ENCODE assay signal across 21 mouse cellular contexts in the genomic region with DNA sequence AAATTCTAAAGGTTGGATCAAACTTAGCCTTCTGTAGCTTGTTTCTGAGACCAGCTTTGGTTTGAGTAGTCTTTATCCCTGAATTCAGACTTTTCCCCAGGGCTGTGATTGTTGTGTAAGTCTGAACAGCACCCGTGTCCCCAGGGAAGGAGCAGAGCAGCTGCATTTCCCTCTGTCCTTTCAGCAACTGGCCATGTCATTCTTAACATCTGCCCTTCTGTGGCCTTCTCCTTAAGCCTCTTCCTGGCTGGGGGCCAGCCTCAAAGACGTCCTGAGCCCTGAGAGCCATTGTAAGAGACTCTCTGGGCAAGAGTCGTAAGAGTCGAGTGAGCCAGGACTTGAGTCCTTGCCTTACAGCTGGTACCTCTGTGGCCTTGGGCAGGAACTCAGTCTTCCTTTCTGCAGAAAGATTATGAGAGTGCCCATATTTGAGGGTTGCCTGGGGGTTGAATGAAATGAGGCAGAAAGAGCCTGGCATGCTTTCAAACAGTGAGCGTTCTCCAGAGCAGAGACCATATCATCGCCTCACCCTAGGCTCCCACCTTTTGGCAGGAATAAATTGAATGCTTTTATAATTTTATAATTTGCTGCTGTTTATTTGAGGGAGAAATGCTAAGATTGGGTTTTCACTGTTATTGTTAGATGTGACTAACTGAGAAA. TPM values are rescaled to one million over a fixed set of nuclear protein-coding genes. Genes with fewer than 3 reads are reported as not detected.
DNase-seq lines count a peak whose midpoint lies in the region; ATAC-seq and TF ChIP-seq lines count a peak whose summit lies in the region.
"Had no signal": no experiment of that assay in that cellular context is flagged by ENCODE, and none has a peak within 500 bp of the region (broad histone marks: within the 10 kb centered on the region; RNA-seq: fewer than 3 reads in every experiment).

No protein-coding gene starts in this region.

- no peak overlapping the region for H3ac ChIP-seq in C2C12 (ENCODE audit: control insufficient read depth, insufficient read length, low read depth)

- H3K4me3 ChIP-seq in hindbrain, postnatal 0 days (ENCODE audit: low read length), result no peak overlapping the region
- H3K4me3 ChIP-seq in hindbrain, embryonic 11.5 days (ENCODE audit: low read depth, low read length), result no peak overlapping the region
- H3K4me3 ChIP-seq in C2C12 (ENCODE audit: insufficient read depth, poor library complexity, severe bottlenecking), result no peak overlapping the region
- H3K4me3 ChIP-seq: erythroblast, embryonic 14.5 days; heart, embryonic 15.5 days; liver, embryonic 13.5 days; megakaryocyte, embryonic 14.5 days had no signal

- peak; percentile 14 for DNase-seq in adrenal gland, postnatal 14 days
- no peak for DNase-seq in adrenal gland, adult 2 months
- peak; percentile 44 for DNase-seq in hindbrain, postnatal 0 days (ENCODE audit: low spot score)
- DNase-seq in hindbrain, embryonic 11.5 days (ENCODE audit: low spot score), result no peak
- peak; percentile 48 for DNase-seq in gastrocnemius, postnatal 10 days
- DNase-seq in right cerebral cortex, postnatal 10 days (ENCODE audit: low spot score in 2 of 2), result no peak
- no peak for DNase-seq in cerebellum, adult 18-20 months
- DNase-seq: cerebellum, adult 8-10 months; embryo, embryonic 11 days; kidney, adult 2 months; kidney, postnatal 4 days; liver, embryonic 13.5 days; lung, postnatal 10 days; right cerebral cortex, postnatal 25 days had no signal

- no peaks in the 10 kb centered on the region for H3K9me3 ChIP-seq in hindbrain, postnatal 0 days (ENCODE audit: low read length)
- no peaks in the 10 kb centered on the region for H3K9me3 ChIP-seq in hindbrain, embryonic 11.5 days (ENCODE audit: control insufficient read depth, low read length)
- H3K9me3 ChIP-seq: heart, embryonic 15.5 days; liver, embryonic 13.5 days; megakaryocyte, embryonic 14.5 days had no signal

- TF ChIP-seq CTCF in hindbrain, postnatal 0 days (IDR thresholded peaks at IDR 0.05; ENCODE audit: low read depth), result no peak
- TF ChIP-seq CTCF in C2C12 (IDR thresholded peaks at IDR 0.05; ENCODE audit: control insufficient read depth, insufficient read depth, insufficient read length), result no peak

- peaks cover 14% of the 10 kb centered on the region for H3K36me3 ChIP-seq in hindbrain, postnatal 0 days (ENCODE audit: insufficient read depth, low read length)
- 0 out of 2 replicates have a peak, but pooled peaks cover 3% of the 10 kb centered on the region for H3K36me3 ChIP-seq in hindbrain, embryonic 11.5 days (ENCODE audit: control insufficient read depth, insufficient read depth, low read length)
- H3K36me3 ChIP-seq in C2C12 (ENCODE audit: control insufficient read depth, insufficient read depth), result peaks cover 82% of the 10 kb centered on the region

- no peaks in the 10 kb centered on the region; the same call in 1 of the 2 replicates for H3K4me1 ChIP-seq in hindbrain, postnatal 0 days (ENCODE audit: insufficient read depth, low read length)
- H3K4me1 ChIP-seq in hindbrain, embryonic 11.5 days (replicated peaks; ENCODE audit: control insufficient read depth, insufficient read depth, low read length), result no peaks in the 10 kb centered on the region
- H3K4me1 ChIP-seq: heart, embryonic 15.5 days; megakaryocyte, embryonic 14.5 days had no signal

- no peak overlapping the region for H3K9ac ChIP-seq in hindbrain, postnatal 0 days (replicated peaks; ENCODE audit: low read length)
- H3K9ac ChIP-seq in hindbrain, embryonic 11.5 days (ENCODE audit: low read depth, low read length), result no peak overlapping the region
- H3K9ac ChIP-seq: heart, embryonic 15.5 days; liver, embryonic 13.5 days had no signal

- 40% methylated on average over 6 of the region's 6 CpGs for WGBS in hindbrain, postnatal 0 days
- 81% methylated on average over 6 of the region's 6 CpGs for WGBS in hindbrain, embryonic 11.5 days

- no peak for ATAC-seq in hindbrain, postnatal 0 days
- ATAC-seq in hindbrain, embryonic 11.5 days (ENCODE audit: low FRiP score), result no peak
- ATAC-seq: forebrain, embryonic 16.5 days had no signal

- no peaks in the 10 kb centered on the region for H3K79me2 ChIP-seq in C2C12 (ENCODE audit: control insufficient read depth, insufficient read depth)

- H3K27me3 ChIP-seq in hindbrain, postnatal 0 days (ENCODE audit: insufficient read depth, low read length), result no peaks in the 10 kb centered on the region
- no peaks in the 10 kb centered on the region for H3K27me3 ChIP-seq in hindbrain, embryonic 11.5 days (ENCODE audit: control insufficient read depth, insufficient read depth, low read length)
- H3K27me3 ChIP-seq in C2C12 (ENCODE audit: control insufficient read depth, insufficient read depth, insufficient read length), result no peaks in the 10 kb centered on the region
- H3K27me3 ChIP-seq: heart, embryonic 15.5 days; liver, embryonic 13.5 days; megakaryocyte, embryonic 14.5 days had no signal

- no peak overlapping the region for H3K27ac ChIP-seq in hindbrain, postnatal 0 days
- H3K27ac ChIP-seq in hindbrain, embryonic 11.5 days (ENCODE audit: low read depth, low read length), result no peak overlapping the region
- H3K27ac ChIP-seq: heart, embryonic 15.5 days; liver, embryonic 13.5 days had no signal

- H3K4me2 ChIP-seq in hindbrain, postnatal 0 days (ENCODE audit: low read depth, low read length), result no peak overlapping the region
- no peak overlapping the region for H3K4me2 ChIP-seq in hindbrain, embryonic 11.5 days (replicated peaks; ENCODE audit: low read depth, low read length)
- H3K4me2 ChIP-seq: heart, embryonic 15.5 days; liver, embryonic 13.5 days had no signal

- no peaks in the 10 kb centered on the region for H3K79me3 ChIP-seq in C2C12 (ENCODE audit: low read depth)

TF ChIP-seq in C2C12, 6 proteins besides CTCF, POLR2A, EP300 and RAD21:
- TF ChIP-seq MAX (IDR thresholded peaks at IDR 0.05) (no peak), MYOD1 (IDR thresholded peaks at IDR 0.05; ENCODE audit: control insufficient read depth, insufficient read length, low read depth) (peak; percentile 77)

RNA-seq across cellular contexts. Expression of a gene that starts 33.5 kb away (rescaled TPM):
- 0.26 TPM in 1 of 2 replicates, not detected in the other for total RNA-seq in adrenal gland, postnatal 14 days (2021)
- total RNA-seq in adrenal gland, adult 2 months (2021), result not detected
- polyA plus RNA-seq in adrenal gland, adult 2 months (2012; rRNA removed), result 0.16 and 0.28 TPM in 2 replicates
- total RNA-seq in hindbrain, postnatal 0 days (2014; rRNA removed), result 43.0 and 50.7 TPM in 2 replicates
- polyA plus RNA-seq in hindbrain, postnatal 0 days (2015; fragmentation: Nextera tagmentation; extraction: Ambion mirVana), result 51.1 and 52.1 TPM in 2 replicates
- polyA plus RNA-seq in hindbrain, embryonic 11.5 days (2014; fragmentation: Nextera tagmentation; extraction: Ambion mirVana), result 9.4 and 9.9 TPM in 2 replicates
- 0.01 TPM for polyA plus RNA-seq in C2C12 (2012; fragmentation: generic; extraction: Trizol)
- not detected for total RNA-seq in gastrocnemius, postnatal 10 days (2021)
- total RNA-seq: gastrocnemius, adult 8-10 months; left cerebral cortex, postnatal 36 days had no signal
- polyA plus RNA-seq: erythroblast, embryonic 14.5 days; heart, embryonic 15.5 days; liver, embryonic 13.5 days had no signal

RNA-seq across cellular contexts. Expression of a gene that starts 42.8 kb away (rescaled TPM):
- total RNA-seq in adrenal gland, postnatal 14 days (2021), result 7.7 and 9.5 TPM in 2 replicates
- total RNA-seq in adrenal gland, adult 2 months (2021), result 10 to 100 TPM; 10.1 to 10.6 TPM
- 3.5 and 6.3 TPM in 2 replicates for polyA plus RNA-seq in adrenal gland, adult 2 months (2012; rRNA removed)
- total RNA-seq in hindbrain, postnatal 0 days (2014; rRNA removed), result 17.4 and 18.6 TPM in 2 replicates
- polyA plus RNA-seq in hindbrain, postnatal 0 days (2015; fragmentation: Nextera tagmentation; extraction: Ambion mirVana), result 10.2 and 11.0 TPM in 2 replicates
- polyA plus RNA-seq in hindbrain, embryonic 11.5 days (2014; fragmentation: Nextera tagmentation; extraction: Ambion mirVana), result 18.5 and 19.8 TPM in 2 replicates
- 9.5 TPM for polyA plus RNA-seq in C2C12 (2012; fragmentation: generic; extraction: Trizol)
- total RNA-seq in gastrocnemius, postnatal 10 days (2021), result 1 to 10 TPM; 3.4 to 5.7 TPM

RNA-seq across cellular contexts. Expression of a gene that starts 42.8 kb away (rescaled TPM):
- total RNA-seq in adrenal gland, postnatal 14 days (2021), result 28.4 and 30.6 TPM in 2 replicates
- total RNA-seq in adrenal gland, adult 2 months (2021), result 10 to 100 TPM; 27.5 to 29.6 TPM
- 5.9 and 9.6 TPM in 2 replicates for polyA plus RNA-seq in adrenal gland, adult 2 months (2012; rRNA removed)
- 64.3 and 111 TPM in 2 replicates for total RNA-seq in hindbrain, postnatal 0 days (2014; rRNA removed)
- 12.8 and 14.5 TPM in 2 replicates for polyA plus RNA-seq in hindbrain, postnatal 0 days (2015; fragmentation: Nextera tagmentation; extraction: Ambion mirVana)
- 29.5 and 33.3 TPM in 2 replicates for polyA plus RNA-seq in hindbrain, embryonic 11.5 days (2014; fragmentation: Nextera tagmentation; extraction: Ambion mirVana)
- polyA plus RNA-seq in C2C12 (2012; fragmentation: generic; extraction: Trizol), result 20.5 TPM
- 10 to 100 TPM; 17.2 to 19.3 TPM for total RNA-seq in gastrocnemius, postnatal 10 days (2021)

Comparison
In these comparisons a context has a peak if more than half of its experiments do, and no peak if none do; other contexts are left out.
1. DNase-seq: peak in adrenal gland, postnatal 14 days (single experiment), hindbrain, postnatal 0 days (single experiment) and gastrocnemius, postnatal 10 days (single experiment); none in adrenal gland, adult 2 months (single experiment), hindbrain, embryonic 11.5 days (single experiment), right cerebral cortex, postnatal 10 days (0 of 2) and cerebellum, adult 18-20 months (0 of 2).
2. RNA of a gene that starts 33.5 kb away (total RNA-seq): 43.0 to 50.7 TPM in hindbrain, postnatal 0 days; not detected in gastrocnemius, postnatal 10 days, 0.26 TPM in adrenal gland, postnatal 14 days and not detected in adrenal gland, adult 2 months; every median in the first group is over 10 times any median in the second.